Mouse (Mus musculus) spleen, embryonic (tissue): ENCODE measurements around the gene Apbb2.

Experiments used
- CTCF ChIA-PET: fragments of 350-600 bp; sonication (Branson Sonifier 250); formaldehyde crosslinking; loops from one replicate; lab custom pipeline; 2022; lab: Charles Lee

Gene Apbb2

DNA sequence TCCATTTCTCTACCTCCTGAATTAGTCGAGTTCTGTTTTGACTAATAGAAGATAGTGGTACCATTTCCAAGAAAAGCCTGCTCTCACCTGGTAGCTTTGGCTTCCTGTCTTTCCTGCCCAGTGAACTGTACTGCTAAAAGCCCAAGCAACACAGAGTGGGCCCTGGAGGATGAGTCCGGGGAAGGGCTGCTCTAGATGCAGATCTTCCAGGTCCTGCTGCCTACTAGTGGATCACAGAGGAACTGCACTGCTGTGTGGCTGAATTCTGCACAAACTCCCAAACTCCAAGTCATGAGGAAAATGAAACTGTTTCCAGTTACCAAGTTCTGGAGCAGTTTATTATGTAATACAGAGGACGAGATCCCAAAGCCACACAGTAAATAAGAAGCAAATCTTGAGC is 232.9 kb downstream of the Apbb2 start:
- CTCF ChIA-PET = no interaction called here

DNA sequence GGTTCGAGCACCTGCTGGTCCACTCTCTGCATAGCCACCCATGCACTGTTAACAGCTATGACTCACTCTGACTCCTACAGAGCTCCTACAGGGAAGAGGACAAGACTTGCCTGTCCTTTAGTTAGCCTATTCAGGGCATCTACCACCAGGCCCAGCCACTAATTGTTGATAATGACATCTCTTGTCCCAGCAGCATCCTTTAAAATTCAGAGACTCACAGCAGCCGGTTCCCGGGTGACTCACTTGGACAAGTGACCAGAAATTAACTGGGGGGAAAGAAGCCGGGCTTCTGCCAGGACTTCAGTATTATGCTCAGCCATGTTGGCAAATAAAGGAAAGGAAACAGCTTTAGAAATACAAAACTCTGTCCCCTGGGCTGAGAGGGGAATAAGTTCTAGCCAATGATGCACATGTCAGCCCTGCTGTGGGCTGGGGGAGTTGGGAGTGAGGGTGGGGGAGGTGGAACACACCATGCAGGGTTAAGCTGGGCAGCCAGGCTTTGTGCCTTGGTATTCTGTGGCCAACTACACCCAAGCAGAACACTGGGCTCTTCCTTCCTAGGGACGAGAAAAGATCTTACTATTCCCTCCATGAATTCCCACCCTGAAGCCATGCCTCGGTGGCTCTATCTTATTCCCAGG is 233.7 kb downstream of the Apbb2 start:
- CTCF ChIA-PET = no interaction called here

DNA sequence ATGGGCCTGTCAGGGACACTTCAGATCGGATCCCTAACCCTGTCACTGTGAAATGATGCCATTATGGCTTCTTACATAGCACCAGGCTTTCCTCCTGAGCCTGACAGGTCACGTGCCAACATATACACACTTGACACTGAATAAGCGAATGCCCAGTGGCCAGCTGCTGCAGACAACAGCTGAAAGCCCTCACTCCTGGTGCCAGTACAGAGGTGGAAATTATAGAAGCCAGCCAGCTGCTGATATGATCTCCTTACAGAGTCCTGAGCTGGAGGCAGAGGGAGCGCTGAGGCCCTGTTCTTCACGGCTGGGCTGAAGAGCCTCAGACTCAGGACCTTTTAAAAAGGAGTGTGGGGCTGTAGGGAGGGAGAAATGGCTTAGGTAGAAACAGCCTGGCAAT is 234.5 kb downstream of the Apbb2 start:
- CTCF ChIA-PET = no interaction called here

DNA sequence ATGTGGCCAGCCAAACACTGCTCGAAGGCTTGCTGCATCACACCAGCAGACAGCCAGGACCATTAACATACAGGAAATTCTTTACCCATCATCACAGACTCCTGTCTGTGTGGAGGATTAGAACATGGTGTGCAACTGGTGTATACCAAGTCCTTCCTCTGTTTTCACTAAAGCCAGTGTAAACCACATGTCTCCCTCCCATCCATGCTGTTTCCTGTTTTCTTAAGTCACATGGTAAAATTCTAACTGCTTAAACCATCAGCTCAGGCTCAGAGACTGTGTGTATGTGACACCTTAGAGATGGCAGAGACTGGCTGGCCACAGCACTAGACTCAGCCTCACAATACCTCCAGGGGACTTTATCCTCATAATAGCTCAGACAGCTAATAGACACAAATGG is 236.5 kb downstream of the Apbb2 start:
- CTCF ChIA-PET = interaction anchor here (0.6 kb wide), 1 partner anchor 25 kb away, joined by 3 read pairs; no protein-coding TSS in a partner anchor

DNA sequence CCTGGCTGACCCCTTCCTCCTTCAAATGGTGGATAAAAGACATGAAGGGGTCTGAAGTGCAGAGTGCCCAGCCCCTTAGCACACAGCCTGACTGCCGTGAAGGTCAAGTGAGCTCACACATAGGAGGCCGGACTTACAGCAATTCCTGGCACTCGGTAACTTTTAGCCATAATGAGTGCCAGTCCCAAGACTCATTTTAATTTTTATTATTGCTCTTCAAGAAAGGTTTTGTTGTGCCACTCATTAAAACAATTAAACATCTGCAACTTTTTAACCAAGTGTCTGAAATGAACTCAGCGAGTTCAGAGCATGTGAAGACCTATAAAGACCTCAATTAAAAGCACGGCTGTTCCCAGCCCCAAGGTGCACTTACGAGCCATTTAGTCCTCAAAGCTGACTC is 239.6 kb downstream of the Apbb2 start:
- CTCF ChIA-PET = no interaction called here

DNA sequence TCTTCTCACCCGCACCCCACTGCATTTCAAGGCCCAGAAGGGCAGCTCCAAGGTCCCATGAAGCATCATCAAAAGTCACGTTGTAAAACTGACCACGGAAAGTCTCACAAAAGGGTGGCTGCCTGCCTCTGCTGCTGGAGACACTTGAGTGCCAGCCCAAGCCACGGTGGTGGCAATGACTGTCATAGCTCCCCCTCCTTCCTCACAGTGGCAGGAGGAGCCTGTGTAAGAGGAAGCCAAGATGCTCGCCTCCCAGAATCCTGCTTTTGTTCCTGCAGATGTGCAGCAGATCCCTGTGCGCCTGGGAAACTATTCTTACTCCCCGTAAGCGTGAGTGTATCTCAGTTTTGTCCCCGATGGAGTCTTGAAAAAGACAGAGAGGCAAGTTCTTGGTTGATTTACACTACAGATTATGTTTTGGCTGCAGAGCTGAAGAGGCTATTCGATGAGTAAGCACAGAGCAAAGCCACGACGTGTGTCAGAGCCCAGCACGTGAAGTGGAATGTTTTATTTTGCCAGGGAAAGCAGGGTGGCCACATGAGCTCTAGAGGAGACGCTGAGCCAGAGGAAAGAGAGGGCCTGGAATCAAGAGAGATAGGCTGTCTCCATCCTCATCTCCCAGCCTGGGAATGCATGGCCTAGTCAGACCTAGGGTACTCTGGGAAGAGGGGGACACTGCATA is 241.9 kb downstream of the Apbb2 start:
- CTCF ChIA-PET = no interaction called here

DNA sequence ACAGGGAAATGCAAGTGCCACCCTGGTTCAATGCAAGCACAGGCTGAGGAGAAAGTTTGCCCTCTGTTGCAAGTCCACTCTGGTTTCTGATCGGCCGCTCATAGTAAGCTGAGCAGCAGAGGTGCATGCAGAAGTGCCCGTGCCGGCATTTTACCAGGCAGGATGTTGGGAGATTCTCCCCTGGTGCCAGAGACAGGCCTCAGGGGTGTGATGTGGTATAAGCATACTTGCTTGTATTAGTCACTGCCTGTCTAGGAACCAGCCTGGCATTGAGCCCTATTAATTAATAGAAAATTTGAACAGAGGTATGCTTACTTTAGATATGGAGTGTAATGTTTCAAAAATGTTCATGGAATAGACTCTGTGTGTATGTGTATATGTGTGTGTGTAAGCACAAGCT is 244.2 kb downstream of the Apbb2 start:
- CTCF ChIA-PET = no interaction called here

DNA sequence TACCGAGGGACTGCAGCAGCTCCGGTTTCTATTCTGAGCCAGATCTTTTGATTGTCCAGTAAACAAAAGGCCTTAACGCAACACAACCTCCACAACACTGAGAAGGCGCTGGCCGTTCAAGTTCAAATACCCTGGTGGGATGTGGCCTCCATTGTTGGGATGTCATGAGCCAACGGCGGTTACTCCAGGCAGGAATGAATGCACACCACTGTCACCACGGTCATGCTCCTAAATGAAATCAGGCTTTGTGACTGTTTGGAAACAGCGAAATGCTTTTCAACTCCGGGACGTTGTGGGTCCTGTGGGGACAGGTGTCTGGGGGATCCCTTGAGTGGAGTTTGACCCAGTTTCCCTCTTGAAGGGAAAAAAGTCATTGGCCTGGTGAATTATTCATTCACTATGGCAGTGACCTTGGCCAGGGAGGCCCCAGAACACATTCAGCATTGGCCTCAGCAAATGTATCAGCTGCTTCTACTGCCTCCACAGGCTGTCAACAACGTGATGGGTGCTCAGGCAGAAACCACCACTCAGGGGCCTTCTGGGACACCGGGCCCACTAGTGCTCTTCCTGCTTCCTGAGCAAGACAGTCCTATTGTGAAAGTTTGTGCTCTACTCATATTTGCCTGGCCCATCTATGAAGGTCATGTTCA is 244.9 kb downstream of the Apbb2 start:
- CTCF ChIA-PET = no interaction called here

DNA sequence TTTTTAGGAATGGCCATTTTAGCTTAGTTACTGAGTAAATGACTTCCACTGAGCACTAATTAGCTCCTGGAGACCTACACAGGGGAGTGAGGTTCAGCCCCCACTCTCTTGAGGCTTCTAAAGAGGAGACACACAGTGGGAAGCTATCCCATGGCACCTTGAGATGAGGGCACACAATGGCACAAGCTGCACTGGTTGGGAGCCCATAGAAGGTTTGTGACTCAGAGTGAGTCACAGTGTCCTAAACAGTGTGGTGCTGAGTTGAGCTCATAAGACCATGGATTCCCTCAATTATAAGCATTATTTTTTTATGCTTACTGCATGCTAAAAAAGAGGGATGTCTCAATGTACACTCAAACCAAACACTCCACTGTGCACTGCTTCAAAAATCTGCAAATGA is 247.5 kb downstream of the Apbb2 start:
- CTCF ChIA-PET = no interaction called here

DNA sequence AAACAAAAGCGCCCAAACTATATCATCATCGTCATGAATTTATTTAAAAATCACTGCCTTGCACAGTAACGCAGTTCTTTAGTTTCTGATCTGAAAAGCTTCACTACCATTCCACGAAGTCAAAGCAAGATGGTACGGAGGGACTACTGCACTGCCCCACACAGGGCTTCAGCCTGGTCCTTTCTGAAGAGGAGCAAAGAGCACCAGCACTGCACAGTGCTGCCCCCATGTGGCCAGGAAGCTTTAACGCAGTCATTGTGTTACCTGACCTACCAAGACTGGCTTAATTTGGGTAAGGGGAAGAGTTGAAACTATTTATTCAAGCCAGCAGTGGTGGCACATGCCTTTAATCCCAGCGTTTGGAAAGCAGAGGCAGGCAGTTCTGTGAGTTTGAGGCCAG is 249.6 kb downstream of the Apbb2 start:
- CTCF ChIA-PET = no interaction called here

DNA sequence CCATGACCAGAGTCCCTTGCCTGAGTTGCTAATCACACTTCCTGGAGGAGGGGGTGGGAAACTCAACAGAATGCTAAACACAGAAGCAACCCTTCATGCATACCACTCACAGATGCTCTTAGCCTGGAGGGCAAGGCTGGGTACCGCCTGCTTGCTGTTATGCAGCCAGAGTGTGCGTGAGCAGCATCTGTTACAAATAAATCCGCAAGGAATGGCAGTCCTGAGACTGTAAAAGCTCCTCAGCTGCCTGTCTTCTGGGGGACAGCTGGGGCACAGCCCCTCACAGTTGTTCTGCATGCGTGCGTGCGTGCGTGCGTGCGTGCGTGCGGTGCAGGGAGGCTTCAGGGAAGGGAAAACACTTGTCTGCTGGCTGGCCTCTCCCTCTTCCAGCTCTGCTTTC is 250.9 kb downstream of the Apbb2 start:
- CTCF ChIA-PET = no interaction called here

DNA sequence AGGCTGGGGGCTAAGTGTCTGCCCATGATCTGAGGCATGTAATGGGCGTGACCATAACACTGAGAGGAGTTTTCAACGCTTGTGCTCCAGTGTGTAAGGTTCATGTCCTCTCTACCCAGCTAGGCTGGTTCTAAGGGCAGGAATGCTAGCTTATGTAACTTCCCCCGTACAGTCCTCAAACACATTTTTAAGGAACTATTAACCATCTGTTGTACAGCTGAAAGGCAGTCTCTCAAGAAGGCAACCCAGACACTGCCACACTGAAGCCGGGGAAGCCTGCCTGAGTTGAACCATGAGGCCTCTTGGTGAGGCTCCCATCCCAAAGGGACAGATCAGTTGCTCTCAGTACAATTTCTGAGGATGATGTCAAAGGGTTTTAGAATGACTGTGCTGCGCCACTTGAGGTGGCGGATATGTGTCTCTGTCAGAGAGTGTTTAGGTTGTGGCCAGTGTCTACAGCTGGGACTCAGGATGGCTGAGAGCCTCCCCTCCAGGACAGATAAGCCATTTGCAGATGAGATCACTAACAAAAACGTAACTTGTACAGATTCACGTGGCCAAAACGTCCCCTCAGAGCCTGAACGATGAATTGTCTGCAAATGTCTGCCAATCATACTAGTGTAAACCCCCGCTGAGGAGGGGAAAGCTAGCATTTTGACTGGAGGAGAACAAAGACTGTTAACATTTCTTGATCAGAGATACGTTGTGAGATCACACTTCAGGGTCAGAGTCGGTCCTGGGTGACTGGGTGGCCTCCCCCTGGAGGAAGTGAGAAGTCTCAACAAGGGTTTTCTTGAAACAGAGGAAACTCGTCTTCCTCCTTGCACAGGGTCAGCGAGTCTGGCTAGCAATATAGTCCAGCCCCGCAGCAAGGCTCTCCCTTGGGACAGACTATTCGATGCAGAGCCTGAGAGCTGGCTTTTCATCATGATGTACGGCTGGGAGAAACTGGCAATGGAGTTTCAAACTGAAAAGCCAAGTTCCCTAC is 255.0 kb downstream of the Apbb2 start:
- CTCF ChIA-PET = no interaction called here

DNA sequence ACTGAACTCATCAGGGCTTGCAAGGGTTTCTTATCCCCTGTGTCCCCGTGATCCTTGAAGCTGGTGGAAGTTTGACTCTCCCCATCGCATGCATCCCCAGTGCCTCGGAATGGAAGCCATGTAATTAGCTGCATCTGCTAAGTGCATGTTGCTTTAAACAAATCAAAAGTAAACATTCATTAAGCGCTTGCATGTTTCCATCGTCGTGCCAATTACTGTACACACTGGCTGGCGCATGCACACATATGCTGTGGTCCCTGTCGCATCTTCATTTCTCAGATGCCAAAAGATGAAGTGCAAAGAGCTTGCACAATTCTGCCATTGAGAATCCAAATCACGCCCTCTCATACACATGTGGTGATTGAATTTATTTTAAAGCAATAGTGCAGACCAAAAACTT is 257.8 kb downstream of the Apbb2 start:
- CTCF ChIA-PET = no interaction called here

DNA sequence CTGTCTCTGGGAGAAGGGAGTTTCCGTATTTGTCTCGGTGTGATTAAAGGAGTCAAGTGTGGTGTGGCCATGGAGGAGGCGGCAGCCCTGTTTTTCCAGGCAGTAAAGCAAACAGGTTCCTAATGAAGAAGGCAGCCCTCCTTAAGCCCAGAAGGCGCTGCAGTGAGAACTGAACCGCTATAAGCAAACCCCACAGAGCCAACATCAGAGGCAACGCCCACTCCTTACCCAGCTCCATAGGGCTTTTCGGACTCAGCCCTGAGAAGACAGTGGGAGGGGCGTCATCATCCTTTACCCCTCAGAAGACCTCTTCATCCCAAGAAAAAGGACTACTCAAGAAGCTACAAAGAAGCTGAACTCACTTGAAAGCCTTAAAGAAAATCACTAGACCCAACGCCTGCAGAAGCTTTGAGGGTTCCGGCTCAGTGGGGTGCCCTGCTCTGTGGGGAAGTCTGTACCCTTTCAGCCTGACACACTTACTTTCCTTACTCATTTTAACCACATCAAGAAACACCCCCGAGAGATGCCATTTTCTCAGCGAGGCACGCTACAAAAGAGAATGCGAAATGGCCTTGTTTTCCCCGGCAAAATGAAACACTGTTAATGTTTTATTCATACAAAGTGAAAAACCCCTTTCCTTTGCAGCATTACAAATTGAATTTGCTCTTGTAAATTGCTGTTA is 258.7 kb downstream of the Apbb2 start:
- CTCF ChIA-PET = no interaction called here

DNA sequence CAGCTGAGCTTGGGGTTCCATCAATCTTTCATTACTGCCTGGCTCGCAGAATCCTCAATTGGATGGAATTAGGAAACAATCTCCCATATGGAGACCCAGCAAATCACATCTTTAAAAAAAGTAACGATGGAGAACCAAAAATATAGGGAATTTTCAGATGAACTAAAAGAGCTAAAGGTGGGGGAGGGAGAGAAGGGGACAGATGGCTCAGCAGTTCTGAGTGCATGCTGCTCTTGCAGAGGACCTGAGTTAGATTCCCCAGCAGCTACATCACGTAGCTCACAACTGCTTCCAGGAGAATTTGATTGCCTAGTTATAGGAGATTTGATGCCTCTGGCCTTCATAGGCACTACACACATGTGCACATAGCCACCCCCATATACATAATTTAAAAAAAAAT is 263.4 kb downstream of the Apbb2 start:
- CTCF ChIA-PET = interaction anchor here (0.6 kb wide), 1 partner anchor 220 kb away, joined by 5 read pairs; no protein-coding TSS in a partner anchor

DNA sequence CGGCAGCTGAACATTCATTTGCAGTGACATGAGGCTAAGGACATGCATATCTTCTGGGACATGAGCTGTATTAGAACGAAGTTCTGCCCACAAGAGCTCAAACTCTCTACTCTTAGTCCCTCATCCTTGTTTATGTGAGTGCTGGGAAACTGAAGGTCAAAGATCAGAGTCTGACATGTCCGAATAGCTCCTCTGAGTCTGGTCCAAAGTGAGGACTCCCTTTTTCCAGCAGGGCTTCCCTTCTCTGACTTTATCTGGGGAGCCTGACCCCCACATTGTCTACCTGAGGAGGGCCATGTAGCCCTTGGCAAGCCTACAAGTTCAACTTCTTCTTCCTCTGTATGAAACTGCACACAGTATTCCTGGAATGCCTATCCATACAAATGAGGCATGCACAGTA is 264.7 kb downstream of the Apbb2 start:
- CTCF ChIA-PET = no interaction called here

DNA sequence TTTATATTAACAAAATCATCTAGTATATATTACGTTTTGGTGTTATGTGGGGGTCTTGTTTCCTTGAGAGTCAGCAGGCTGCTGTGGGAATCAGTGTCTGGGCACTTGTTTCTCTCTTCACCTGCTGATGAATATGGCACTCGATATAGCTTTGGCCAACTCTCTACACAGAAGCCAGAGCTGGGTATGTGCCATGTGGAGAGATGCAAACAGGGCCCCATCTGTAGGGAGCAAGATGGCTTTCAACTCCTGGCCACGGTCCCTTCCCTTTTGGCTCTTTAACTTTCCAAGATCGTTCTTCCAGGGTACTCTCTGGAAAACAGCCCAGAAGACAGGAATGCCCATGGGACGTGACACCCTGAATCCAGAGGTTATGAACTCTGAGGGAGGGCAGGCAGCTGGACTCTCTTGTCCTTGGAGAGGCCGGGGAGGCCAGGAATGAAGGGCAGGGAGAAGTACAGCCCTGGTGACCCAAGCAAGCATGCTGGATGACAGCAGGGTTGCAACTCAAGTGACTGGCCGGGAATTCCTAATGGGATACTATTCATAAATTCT is 266.7 kb downstream of the Apbb2 start:
- CTCF ChIA-PET = no interaction called here

DNA sequence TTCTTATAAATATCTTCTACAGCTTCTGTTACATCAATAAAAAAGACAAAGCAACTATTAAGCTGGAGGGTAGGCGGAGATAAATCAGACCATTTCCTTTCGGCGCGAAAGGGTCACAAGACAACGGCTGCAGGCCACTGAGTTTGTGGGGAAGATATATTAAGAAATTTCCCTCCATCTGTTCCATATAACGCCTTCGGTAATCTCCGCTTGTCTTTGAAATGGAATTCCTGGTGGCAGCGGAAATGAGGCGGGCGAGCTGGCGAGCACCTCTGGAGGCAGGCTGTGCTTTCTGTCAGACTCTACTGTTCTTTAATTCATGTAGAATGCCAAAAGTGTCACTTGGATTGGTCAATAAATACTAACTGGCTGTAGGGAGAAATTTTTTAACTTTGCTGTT is 267.5 kb downstream of the Apbb2 start:
- CTCF ChIA-PET = no interaction called here

DNA sequence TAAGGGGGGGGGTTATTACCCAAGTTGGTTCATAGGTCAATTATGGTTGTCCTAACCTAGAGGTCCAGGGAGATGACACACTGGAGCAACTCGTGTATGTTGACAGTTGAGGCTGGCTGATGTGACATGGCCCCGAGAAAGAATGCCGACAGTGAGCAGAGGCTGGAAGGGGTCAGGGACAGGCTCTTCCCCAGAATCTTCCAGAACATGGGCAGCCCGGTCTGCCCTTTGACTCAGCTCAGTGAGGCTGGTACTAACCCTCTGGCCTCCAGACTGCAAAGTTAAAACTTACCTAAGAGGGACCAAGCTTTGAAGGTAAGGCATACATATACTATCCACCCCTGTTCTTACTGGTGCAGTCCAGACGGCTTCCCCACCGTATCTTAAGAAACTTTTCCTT is 268.0 kb downstream of the Apbb2 start:
- CTCF ChIA-PET = no interaction called here

DNA sequence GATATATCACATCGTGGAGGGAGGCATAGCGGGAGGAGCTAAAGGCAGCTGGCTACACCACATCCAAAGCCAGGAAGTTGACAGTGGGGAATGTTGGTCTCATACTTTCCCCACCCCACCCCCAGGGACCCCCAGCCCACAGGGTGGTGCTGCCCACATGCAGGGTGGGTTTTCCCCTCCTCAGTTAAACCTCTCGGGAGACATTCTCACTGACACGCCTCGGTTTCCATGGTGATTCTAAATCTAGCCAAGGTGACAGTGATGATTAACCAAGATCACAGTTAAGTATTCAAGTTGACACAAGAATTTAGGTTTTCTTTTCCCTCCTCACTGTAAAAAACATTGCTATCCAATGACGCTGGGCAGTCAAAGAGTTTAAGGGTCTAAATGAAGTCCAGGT is 270.2 kb downstream of the Apbb2 start:
- CTCF ChIA-PET = no interaction called here

DNA sequence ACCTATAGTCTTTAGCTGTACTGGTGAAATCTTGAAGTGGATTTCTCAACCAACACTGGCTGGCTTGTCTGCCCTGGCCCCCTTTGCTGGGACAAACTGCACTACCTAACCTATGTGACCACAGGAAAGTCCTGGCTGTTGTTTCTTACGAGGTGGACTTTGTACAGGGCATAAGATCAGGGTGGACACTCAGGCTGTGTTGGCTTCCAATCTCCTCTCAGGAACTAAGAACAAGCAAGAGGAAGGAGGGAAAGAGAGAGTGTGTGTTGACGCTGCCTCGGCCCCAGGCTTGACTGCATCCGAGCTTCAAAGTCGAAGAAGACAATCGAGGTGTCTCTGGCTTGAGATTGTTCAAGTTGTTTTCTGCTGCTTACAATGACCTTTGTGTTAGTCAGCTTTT is 271.8 kb downstream of the Apbb2 start:
- CTCF ChIA-PET = no interaction called here
